Mouse (Mus musculus) brain, embryonic 18.5 days (tissue): ENCODE measurements at regions not wholly inside any gene's neighbourhood (a gene's known extent, or its start where the extent isn't known, plus 50 kb on each side); places are given as distances from the start of the nearest gene placed in this dataset.

Experiments used
- DNase-seq: peaks from one replicate; pipeline ENCODE4 v3.0.0-alpha.2; 2012; ENCODE audit warnings: low read depth, low spot score

- DNase-seq: no peak
Observed at GRCm38 (mm10) chr14:67139674-67140073, 1130.7 kb upstream of the Gulo start.

- no peak for DNase-seq
Observed at GRCm38 (mm10) chr14:67139152-67139551, 1130.1 kb upstream of the Gulo start.

GRCm38 (mm10) chr14:67136141-67136498 lies 1127.1 kb upstream of the Gulo start:
- DNase-seq: no peak

GRCm38 (mm10) chr14:67135221-67136140 lies 1126.5 kb upstream of the Gulo start:
- peak; percentile 60 for DNase-seq

GRCm38 (mm10) chr14:67133221-67133620 lies 1124.2 kb upstream of the Gulo start:
- DNase-seq: no peak

- no peak for DNase-seq
Observed at GRCm38 (mm10) chr14:67127118-67127517, 1118.1 kb upstream of the Gulo start.

- no peak for DNase-seq
Observed at GRCm38 (mm10) chr14:67126254-67126653, 1117.2 kb upstream of the Gulo start.

GRCm38 (mm10) chr14:67123300-67123699 lies 1114.3 kb upstream of the Gulo start:
- no peak for DNase-seq
